Mouse (Mus musculus) frontal cortex, adult (tissue): Measurements from ENCODE around the gene Col1a1.

Experiments
- ATAC-seq: cut with Nextera tagmentation; 2 replicates; pipeline ENCODE4 v1.9.2; 2017; ENCODE audit warnings: mild to moderate bottlenecking, moderate library complexity, mixed read lengths; ENCODE audit not compliant: low TSS enrichment

Gene Col1a1

GRCm38 (mm10) chr11:94936045-94936444, at the start of gene Col1a1:
Col1a1 (plus strand) TSS chr11:94936224.
- ATAC-seq, result no peak

DNA sequence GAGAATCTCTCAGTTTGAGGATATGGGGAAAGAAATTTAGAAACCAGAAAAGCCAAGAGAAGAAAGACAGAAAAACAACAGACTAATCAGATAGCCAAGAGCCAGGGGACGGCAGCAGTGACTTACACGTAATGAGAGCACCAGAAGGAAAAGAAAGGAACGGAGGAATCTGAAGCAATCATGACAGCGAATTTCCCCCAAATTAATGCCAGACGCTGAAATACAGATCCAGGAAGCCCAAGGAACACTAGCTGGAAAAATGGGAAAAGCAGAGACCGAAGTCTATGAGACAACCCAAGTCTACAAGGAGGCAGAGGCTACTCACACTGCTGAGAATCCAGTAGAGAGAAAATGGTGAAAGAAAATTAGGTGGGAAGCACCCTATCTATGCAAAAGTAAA, 44.9 kb upstream of the Col1a1 start:
- ATAC-seq, result no peak

DNA sequence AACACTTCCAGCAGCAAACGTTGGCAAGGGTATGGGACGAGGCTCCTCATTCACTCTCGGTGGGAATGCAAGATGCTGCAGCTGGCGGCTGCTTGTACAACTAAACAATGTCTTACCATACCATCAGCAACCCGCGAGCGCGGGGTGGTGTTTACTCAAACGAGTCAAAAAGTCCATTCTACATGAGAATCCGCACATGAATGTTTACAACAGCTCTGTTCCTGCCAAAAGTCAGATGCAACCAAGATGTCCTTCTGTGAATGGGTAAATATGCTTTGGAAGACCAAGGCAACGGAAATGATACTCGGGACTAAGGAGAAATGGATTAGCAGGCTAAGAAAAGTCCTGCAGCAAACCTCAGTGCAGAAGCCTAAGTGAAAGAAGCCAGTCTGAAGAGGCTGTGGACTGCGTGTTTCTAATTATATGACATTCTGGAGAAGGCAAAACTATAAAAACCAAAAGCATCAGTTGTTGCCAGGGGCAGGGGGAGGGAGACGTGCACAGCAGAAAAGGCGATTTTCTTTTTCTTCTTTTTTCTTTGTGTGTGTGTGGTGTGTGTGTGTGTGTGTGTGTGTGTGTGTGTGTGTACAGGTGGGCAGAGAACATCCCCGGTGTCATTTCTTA, 39.2 kb upstream of the Col1a1 start:
- ATAC-seq, result no peak; the same call in 1 of the 2 replicates

DNA sequence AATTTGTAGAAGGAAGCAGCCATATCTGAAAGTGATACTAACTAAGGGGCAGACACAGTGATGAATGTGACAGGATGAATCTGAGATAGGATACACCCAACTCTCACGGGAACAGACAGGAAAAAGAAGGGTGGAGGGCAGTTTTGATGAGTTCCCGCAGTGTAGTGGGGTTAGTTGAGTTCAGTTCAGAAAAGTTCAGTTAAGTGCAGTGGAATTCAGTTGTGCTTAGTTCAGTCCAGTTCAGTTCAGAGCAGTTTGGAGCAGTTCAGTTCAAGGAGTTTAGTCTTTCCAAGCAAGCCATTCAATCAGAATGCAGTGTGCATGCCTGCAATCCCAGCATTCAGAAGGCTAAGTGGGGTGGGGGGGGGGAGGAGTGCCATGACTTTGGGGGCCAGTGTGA, 34.8 kb upstream of the Col1a1 start:
- no peak for ATAC-seq

DNA sequence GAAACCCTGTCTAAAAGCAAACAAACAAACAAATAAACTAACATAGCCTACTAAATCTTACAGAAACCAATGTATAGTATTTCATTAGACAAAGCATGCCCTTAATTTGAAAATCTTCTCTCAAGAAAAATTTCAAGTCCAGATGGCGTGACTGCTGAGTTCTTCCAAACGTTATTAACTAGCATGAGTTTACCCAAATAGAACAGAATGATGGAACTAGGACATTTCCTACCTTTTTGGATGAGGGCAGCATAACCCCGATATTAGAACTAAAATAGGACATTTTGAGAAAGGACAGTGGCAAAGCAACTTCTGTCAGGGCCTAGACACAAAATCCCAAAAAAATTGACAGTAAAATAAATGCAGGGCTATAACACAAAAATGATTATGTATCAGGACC, 31.7 kb upstream of the Col1a1 start:
- ATAC-seq, result no peak

GRCm38 (mm10) chr11:94910971-94911370, 25.1 kb upstream of the Col1a1 start:
- no peak for ATAC-seq

DNA sequence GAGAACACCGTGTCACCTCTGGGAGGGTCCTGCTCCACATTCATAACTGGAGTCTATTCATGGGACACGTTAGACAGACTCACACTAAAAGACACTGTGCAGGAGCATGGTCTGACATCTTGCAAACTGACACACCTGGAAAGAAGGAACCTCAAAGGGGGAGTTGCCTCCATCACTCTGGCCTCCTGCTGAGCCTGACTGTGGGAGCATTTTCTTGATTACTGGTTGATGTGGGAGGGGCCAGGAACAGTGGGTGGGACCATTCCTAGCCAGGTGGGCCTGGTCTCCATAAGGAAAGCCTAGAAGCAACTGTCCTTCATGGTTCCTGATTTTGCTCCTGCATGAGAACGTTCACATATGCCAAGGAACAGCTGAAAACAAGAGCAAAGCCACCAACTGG, 23.5 kb upstream of the Col1a1 start:
- ATAC-seq, result no peak

- ATAC-seq, result no peak
Observed at GRCm38 (mm10) chr11:94913302-94914090, 22.5 kb upstream of the Col1a1 start.

DNA sequence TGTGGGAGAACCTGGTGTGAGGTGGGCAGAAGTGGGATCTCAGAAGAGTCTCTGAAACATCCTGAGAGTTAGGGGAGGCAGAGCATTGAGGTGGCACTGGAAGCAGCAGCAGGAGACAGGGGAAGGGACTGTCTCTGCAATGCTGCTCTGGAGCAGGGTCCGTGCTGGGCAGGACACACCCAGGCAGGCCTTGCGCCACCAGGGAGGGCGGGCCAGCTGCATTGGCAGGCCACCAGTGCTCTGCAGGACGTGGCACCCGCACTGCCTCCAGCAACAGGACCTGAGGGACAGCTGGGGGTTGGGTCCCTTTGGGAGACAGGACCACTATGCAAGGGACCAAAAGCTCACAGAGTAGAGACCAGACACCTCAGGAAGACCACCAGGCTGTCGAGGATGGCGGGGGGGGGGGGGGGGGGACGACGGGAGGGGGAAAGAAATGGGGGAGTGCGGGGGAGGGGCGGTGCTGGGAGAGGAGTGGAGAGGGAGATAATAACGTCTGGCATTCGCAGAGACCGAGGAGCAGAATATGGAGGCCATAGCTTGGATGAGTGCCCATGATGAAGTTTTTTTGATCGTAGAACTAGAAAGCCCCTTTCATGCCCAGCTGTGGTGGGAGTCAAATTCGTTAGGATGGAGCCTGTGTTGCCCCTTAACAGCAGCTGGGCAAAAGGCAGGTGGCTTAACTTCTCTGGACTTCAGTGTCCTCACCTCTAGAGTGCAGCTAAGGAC, 20.2 kb upstream of the Col1a1 start:
- no peak for ATAC-seq

DNA sequence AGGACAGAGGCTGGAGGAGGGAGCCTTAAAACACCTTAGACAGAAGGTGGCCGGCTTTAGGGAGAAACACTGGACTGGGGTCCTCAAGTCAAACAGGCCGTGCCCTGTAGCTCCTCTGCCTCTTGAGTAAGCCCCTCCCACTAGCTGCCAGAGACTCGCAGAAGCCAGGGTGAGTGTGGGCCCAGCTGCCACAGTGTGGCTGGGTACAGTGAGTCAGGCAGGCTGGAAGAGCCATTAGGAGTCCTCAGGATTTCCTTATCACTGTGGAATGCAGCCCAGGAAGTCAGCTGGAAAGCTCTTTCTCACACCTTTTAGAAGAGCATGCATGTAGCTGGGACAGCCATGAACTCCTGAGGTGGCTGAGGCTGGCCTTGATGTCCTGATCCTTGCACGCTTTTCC, 19.5 kb upstream of the Col1a1 start:
- ATAC-seq, result no peak

DNA sequence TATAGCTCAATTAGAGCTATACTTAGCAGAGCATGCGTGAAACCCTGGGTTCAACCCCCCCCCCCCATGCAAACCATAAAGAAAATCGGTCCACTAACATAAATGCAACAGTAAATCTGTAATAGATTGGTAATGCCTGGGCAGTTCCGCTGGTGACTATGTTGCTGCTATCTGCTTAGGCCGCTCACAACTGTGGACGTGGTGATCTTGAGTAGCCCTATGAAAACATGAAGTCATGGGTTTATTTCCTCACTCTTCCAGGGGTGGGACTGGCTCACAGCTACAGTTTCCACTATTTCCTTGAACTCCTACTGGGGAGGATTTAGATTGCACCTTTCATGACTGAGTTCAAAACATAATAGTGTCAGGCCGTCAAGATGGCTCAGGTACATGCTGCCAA, 18.3 kb upstream of the Col1a1 start:
- no peak for ATAC-seq

DNA sequence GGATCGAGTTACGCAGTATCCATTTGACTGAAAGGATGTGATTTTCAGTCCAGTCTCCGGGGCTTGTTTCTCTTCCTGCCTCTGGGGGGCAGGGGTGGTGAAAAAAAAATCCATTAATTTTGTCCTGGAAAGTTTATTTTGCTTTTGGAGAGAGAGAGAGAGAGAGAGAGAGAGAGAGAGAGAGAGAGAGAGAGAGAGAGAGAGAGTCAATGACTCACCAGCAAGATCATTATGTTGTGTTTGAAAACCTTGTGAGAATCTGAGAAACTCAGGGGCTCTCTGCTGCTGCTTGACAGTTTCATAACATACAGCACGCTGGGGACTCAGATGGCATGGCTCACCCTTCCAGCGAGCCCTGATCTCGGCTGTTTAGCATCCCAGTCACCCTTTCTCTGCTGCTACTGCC, 15.0 kb upstream of the Col1a1 start:
- ATAC-seq, result no peak

DNA sequence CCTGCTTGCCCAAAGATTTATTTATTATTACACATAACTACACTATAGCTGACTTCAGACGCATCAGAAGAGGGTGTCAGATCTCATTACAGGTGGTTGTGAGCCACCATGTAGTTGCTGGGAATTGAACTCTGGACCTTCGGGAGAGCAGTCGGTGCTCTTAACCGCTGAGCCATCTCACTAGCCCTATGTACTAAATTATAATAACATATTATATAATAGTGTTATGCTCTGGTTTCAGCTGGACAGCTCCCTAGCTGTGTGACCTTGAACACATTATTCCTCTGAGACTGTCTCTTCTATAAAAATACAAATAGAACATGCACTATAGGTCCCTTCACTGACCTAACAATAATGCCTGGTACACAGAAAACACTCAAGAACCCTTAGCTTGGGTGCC, 11.0 kb upstream of the Col1a1 start:
- no peak for ATAC-seq

DNA sequence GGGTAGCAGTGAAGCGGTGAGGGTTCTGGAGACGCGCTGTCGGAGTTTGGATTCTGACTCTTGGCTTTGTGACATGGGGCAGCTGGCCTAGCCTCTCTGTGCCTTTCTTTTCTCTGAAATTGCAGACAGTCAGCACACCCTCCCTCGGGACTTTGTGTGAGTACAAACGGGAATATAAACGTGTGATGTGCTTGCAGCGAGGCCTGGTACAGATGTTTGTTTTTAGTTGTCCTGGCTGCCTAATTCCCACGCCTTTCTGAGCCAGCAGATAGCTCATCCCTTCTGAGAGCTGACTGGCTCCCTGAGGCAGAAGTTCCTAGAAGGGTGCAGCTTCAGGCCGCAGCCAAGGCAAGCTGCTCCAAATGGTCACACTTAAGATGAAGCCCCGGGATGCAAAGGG, 9.6 kb upstream of the Col1a1 start:
- no peak for ATAC-seq

- ATAC-seq, result no peak
Observed at GRCm38 (mm10) chr11:94927771-94928291, 8.2 kb upstream of the Col1a1 start.

DNA sequence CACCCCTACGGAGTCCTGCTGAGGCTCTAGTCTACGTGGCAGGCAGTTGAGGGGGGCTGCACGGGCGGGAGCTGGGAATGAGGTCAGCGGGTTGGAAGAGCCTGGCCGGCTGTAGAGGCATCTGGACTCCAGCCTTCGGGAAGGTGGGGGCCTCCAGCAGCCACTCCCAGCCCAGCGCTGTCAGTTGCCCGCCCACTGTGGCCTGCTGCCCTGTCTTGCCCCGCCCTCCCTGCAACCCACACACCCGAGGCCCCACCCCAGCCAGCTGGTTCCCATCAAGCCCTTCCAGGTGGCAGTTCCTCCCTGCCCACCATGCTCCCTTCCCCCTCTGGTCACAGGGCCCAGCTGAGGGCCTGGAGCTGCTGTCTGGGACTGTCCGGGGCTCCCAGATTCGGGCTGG, 7.2 kb upstream of the Col1a1 start:
- no peak; the same call in 1 of the 2 replicates for ATAC-seq

- ATAC-seq, result no peak
Observed at GRCm38 (mm10) chr11:94929599-94929998, 6.4 kb upstream of the Col1a1 start.

DNA sequence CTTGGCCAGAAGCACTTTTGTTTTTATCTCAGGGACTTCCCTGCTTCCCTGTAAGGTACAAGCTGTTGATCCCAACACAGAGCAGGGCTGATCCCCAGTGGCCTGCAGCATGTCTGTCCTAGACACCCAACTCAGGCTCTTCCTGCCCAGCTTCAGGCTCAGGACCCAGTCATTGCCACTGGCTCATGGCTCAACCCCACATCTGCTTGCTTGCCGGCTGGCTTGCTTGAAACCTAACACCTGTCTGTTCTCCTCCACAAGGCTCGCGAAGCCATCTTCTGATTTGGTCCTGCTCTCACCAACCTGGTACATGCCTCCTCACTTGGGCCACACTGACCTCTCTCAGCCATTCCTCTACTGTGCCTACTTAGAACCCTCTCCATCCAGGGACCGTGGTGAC, 5.9 kb upstream of the Col1a1 start:
- ATAC-seq, result no peak

DNA sequence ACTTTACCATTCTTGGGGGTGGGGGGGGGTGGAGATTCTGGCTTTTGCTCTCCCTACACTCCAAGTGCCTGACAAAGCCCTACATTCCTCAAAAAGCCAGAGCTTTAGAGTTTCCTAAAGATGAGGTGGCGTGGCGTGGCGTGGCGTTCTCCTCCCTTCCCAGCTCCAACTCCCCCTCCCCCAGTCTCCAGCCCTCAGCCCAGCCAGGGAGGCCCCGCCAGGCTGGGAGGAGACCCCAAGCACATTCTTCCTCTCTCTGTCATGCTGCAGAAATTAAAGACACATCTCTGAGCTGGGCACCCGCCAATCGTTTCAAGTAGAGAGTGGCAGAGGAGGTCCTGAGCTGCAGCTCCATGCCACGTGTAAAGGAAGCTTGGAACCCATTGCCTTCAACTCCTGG, 2.4 kb upstream of the Col1a1 start:
- no peak for ATAC-seq

GRCm38 (mm10) chr11:94934526-94934925, 1.5 kb upstream of the Col1a1 start:
- ATAC-seq, result no peak

- ATAC-seq, result peak; percentile 33
Observed at GRCm38 (mm10) chr11:94936851-94937295, 849 bp downstream of the Col1a1 start.

DNA sequence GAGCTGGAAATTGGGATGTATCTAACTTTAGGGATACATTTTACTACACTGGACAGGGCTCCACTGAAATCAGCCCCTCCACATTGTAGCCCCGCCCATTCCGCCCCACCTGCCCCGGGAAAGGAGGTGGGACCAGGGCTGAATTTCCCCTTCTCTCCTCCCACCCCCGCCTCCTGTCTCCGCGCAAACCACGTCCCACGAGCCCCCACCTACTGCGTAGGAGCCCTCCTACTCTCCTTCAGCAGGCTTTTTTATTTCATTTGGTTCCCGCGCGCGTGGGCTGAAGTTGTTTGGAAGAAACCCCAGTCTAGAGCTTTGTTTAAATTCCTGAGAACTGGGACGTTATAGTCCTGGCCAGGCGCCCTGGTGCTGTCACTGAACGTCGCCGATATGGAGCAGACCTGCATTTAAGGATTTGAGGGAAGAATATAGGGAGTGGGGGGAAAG, 1.3 kb downstream of the Col1a1 start:
- peak; percentile 55 for ATAC-seq
